Mouse (Mus musculus): ENCODE results near the gene Olfr1275.

The Olfr1275 gene

GRCm38 (mm10) chr2:111235186-111235585 lies at the start of gene Olfr1275:
TSS of gene Olfr1275 (minus strand) at chr2:111235286.
- no peak for DNase-seq (ENCODE audit: low spot score in 2 of 2)

GRCm38 (mm10) chr2:111274006-111274405 lies 38.9 kb upstream of the Olfr1275 start, which contains the start of gene Olfr1277:
TSS of gene Olfr1277 (minus strand) at chr2:111274106.
- DNase-seq (ENCODE audit: low spot score in 2 of 2) = no peak

- no peak for DNase-seq (ENCODE audit: low spot score in 2 of 2)
Measured at GRCm38 (mm10) chr2:111254216-111254615, 19.1 kb upstream of the Olfr1275 start, which contains the start of gene Olfr1276. TSS of gene Olfr1276 (plus strand) at chr2:111254516.

- DNase-seq (ENCODE audit: low spot score in 2 of 2) = no peak
Measured at GRCm38 (mm10) chr2:111229502-111229901, 5.6 kb downstream of the Olfr1275 start, which contains the start of gene 4930430A15Rik. TSS of gene 4930430A15Rik (minus strand) at chr2:111229602.

DNA sequence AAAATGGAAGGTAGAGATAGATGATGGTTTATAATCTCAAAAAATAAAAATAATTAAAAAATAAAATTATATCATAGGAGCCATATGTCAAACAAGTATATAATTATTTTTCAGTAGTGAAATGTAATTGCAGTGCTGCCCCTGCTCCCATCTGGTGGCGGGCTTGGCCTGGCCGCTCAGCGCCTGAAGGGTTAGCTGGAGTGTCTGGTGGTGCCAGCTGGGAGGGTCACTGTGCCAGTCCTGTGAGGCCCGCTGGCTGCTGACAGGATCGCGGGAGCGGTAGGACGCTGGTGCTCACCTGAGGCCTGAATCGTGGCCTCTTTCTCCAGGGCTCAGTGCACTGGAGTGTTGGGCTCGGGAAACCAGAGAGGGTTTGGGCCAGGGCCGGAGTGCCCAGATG lies 53.0 kb downstream of the Olfr1275 start:
- DNase-seq (ENCODE audit: low spot score in 2 of 2) = no peak
